Mouse (Mus musculus): ENCODE results near the gene Lrrc20. TPM values are rescaled to one million over a fixed set of nuclear protein-coding genes. Genes with fewer than 3 reads are reported as not detected.

The Lrrc20 gene
- 6.6 and 7.4 TPM in 2 replicates for polyA plus RNA-seq (2012; rRNA removed; ENCODE audit: low replicate concordance)

DNA sequence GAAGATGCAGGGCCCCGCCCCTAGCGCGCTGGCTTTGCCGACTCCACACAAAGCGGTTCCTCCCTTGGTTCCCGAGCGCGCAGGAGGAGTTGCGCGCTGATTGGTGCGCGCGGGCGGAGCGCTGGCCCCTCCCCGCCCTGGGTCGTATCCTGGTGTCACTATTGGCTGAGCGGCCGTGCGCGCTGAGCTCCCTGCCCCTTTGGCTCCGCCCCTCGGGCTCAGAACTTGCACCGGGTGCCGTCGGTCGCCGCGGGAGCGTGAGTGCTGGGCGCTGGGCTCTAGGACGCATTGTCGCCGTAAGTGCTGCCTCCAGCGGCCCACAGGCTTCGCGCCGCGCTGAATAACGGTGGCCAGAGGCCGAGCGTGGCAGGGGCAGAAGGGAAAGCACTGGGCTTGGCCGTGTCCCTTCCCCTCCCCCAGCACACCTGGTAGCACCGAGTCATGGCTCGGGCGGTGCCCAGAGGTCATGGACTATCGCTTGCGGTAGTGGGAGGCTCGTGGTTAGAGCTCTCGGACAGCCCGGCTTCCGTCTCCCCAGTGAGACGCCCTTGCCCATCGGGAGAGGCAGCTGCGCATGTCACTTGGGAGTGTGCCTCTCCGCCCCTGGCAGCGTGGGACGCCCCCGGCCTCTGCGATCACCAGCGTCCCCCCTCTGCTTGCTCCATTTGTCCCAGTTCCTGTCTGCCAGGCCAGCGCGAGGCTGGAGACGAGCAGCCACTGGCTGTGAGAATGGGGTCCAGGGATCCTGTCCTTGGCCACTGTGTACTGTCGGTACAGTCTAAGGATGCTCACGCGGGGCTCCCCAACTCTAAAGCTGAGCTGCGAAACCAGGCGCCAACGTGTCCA is at the start of gene Lrrc20:
Gene Lrrc20 (plus strand): TSS at position 208 of the 846 bp plus-strand sequence.

GRCm38 (mm10) chr10:61452645-61453044 is 23.0 kb upstream of the Lrrc20 start, which contains the start of gene Eif4ebp2:
Gene Eif4ebp2, minus strand, starts transcription at chr10:61452661.

Other genes with a start within 250 kb of the Lrrc20 start
- 1.2 and 1.3 TPM in 2 replicates for gene Adamts14, start 202.4 kb upstream of the Lrrc20 start, polyA plus RNA-seq (2012; rRNA removed; ENCODE audit: low replicate concordance)
- gene Prf1, start 178.0 kb upstream of the Lrrc20 start, polyA plus RNA-seq (2012; rRNA removed; ENCODE audit: low replicate concordance) = 0.58 and 1.2 TPM in 2 replicates
- 3.0 and 3.4 TPM in 2 replicates for gene Pald1, start 92.3 kb upstream of the Lrrc20 start, polyA plus RNA-seq (2012; rRNA removed; ENCODE audit: low replicate concordance)
- 0.06 TPM in 1 of 2 replicates, not detected in the other for gene Nodal, start 57.8 kb upstream of the Lrrc20 start, polyA plus RNA-seq (2012; rRNA removed; ENCODE audit: low replicate concordance)
- gene Eif4ebp2, start 23.1 kb upstream of the Lrrc20 start, polyA plus RNA-seq (2012; rRNA removed; ENCODE audit: low replicate concordance) = 63.7 and 79.4 TPM in 2 replicates
- 0.15 TPM in 1 of 2 replicates, not detected in the other for gene Npffr1, start 119.7 kb downstream of the Lrrc20 start, polyA plus RNA-seq (2012; rRNA removed; ENCODE audit: low replicate concordance)
- 76.4 and 86.1 TPM in 2 replicates for gene Ppa1, start 172.8 kb downstream of the Lrrc20 start, polyA plus RNA-seq (2012; rRNA removed; ENCODE audit: low replicate concordance)
- gene Sar1a, start 204.5 kb downstream of the Lrrc20 start, polyA plus RNA-seq (2012; rRNA removed; ENCODE audit: low replicate concordance) = 11.4 and 39.8 TPM in 2 replicates
- 106 and 198 TPM in 2 replicates for gene Tysnd1, start 219.7 kb downstream of the Lrrc20 start, polyA plus RNA-seq (2012; rRNA removed; ENCODE audit: low replicate concordance)
- gene Aifm2, start 239.5 kb downstream of the Lrrc20 start, polyA plus RNA-seq (2012; rRNA removed; ENCODE audit: low replicate concordance) = 6.3 and 7.6 TPM in 2 replicates

All from duodenum, adult 2 months (tissue).